Mouse (Mus musculus) myocyte (in vitro differentiated cells): ENCODE results near the gene Gltp. TPM values are rescaled to one million over a fixed set of nuclear protein-coding genes. Genes with fewer than 3 reads are reported as not detected.

Experiments used
- H3K27me3 ChIP-seq: one replicate; pipeline ENCODE4 v1.6.1; 2011; ENCODE audit not compliant: control insufficient read depth, insufficient read depth, insufficient read length
- H3K36me3 ChIP-seq: one replicate; pipeline ENCODE4 v1.6.1; 2011; ENCODE audit not compliant: control insufficient read depth, insufficient read depth
- H3K4me2 ChIP-seq: one replicate; pipeline ENCODE4 v1.6.1; 2011; ENCODE audit warnings: low read depth, control low read depth
- H3K4me3 ChIP-seq: one replicate; pipeline ENCODE4 v1.5.1; 2011; ENCODE audit warnings: mild to moderate bottlenecking, control low read depth, moderate library complexity
- H3K79me2 ChIP-seq: one replicate; pipeline ENCODE4 v1.6.1; 2011; ENCODE audit not compliant: control insufficient read depth, insufficient read depth
- H3ac ChIP-seq: one replicate; pipeline ENCODE4 v1.6.1; 2011; ENCODE audit not compliant: control insufficient read depth, insufficient read length
- CEBPB ChIP-seq: IDR thresholded peaks from 2 replicates; pipeline ENCODE4 v1.6.1; 2011; ENCODE audit warnings: mild to moderate bottlenecking, moderate library complexity; ENCODE audit not compliant: poor library complexity, insufficient read depth, severe bottlenecking
- E2F4 ChIP-seq: IDR thresholded peaks from one replicate; pipeline ENCODE4 v1.6.1; 2011; ENCODE audit warnings: mild to moderate bottlenecking, control low read depth, moderate library complexity; ENCODE audit not compliant: insufficient read depth
- MAX ChIP-seq: IDR thresholded peaks from one replicate; pipeline ENCODE4 v1.6.1; 2011; ENCODE audit warnings: low read depth, mild to moderate bottlenecking, control low read depth
- MYOD1 ChIP-seq, 3 experiments: IDR thresholded peaks; one replicate each; pipeline ENCODE4 v1.6.1; 2011; ENCODE audit warnings: control low read depth in 2 of 3, low read depth in 2 of 3, mild to moderate bottlenecking in 2 of 3, moderate library complexity in 1 of 3; ENCODE audit not compliant: insufficient read length in 2 of 3, control insufficient read depth in 1 of 3
- MYOG ChIP-seq, 3 experiments: IDR thresholded peaks; one replicate each; pipeline ENCODE4 v1.6.1; 2011; ENCODE audit warnings: control low read depth in 2 of 3, low read depth in 2 of 3, mild to moderate bottlenecking in 2 of 3; ENCODE audit not compliant: insufficient read length in 2 of 3, control insufficient read depth in 1 of 3, insufficient read depth in 1 of 3
- POLR2A ChIP-seq: IDR thresholded peaks from one replicate; pipeline ENCODE4 v1.6.1; 2011; ENCODE audit warnings: low read depth, mild to moderate bottlenecking, control low read depth, moderate library complexity; ENCODE audit not compliant: insufficient read length
- POLR2AphosphoS2 ChIP-seq: IDR thresholded peaks from one replicate; pipeline ENCODE4 v1.6.1; 2011; ENCODE audit warnings: low read depth, control low read depth; ENCODE audit not compliant: insufficient read length
- REST ChIP-seq: IDR thresholded peaks from one replicate; pipeline ENCODE4 v1.6.1; 2011; ENCODE audit warnings: mild to moderate bottlenecking, control low read depth, moderate library complexity; ENCODE audit not compliant: insufficient read depth, insufficient read length
- SRF ChIP-seq: IDR thresholded peaks from one replicate; pipeline ENCODE4 v1.6.1; 2011; ENCODE audit warnings: low read depth; ENCODE audit not compliant: control insufficient read depth, insufficient read length
- TCF12 ChIP-seq: IDR thresholded peaks from one replicate; pipeline ENCODE4 v1.6.1; 2011; ENCODE audit warnings: mild to moderate bottlenecking, control low read depth; ENCODE audit not compliant: poor library complexity, insufficient read depth, severe bottlenecking
- TCF3 ChIP-seq: IDR thresholded peaks from one replicate; pipeline ENCODE4 v1.6.1; 2011; ENCODE audit warnings: low read depth, control low read depth; ENCODE audit not compliant: insufficient read length
- USF1 ChIP-seq: IDR thresholded peaks from one replicate; pipeline ENCODE4 v1.6.1; 2011; ENCODE audit warnings: low read depth, mild to moderate bottlenecking, control low read depth, moderate library complexity
- polyA plus RNA-seq: library from polyadenylated mRNA; unstranded; fragments of >200 nt; fragmentation: generic; extraction: Trizol; gene quantifications from one replicate; pipeline ENCODE4 v1.2.1, GENCODE M21; 2012; ENCODE audit warnings: missing spikeins

The Gltp gene
- polyA plus RNA-seq, 1 experiment, result 45.2 TPM

- H3K27me3 ChIP-seq, result no peaks in the 10 kb centered on the region
- no peaks in the 10 kb centered on the region for H3K79me2 ChIP-seq
- H3K4me2 ChIP-seq, result no peak overlapping the region
- H3K36me3 ChIP-seq, result peaks cover 15% of the 10 kb centered on the region
- no peak for TF ChIP-seq POLR2A
- TF ChIP-seq USF1, result no peak
- TF ChIP-seq MYOD1 (IDR thresholded peaks at IDR 0.05; ENCODE audit: control insufficient read depth in 1 of 3, insufficient read length in 2 of 3, low read depth in 2 of 3), result no peak
- no peak for TF ChIP-seq MYOG (IDR thresholded peaks at IDR 0.05; ENCODE audit: control insufficient read depth in 1 of 3, insufficient read depth in 1 of 3, insufficient read length in 2 of 3, low read depth in 2 of 3)
- no peak for TF ChIP-seq TCF12
- TF ChIP-seq SRF, result no peak
- no peak for TF ChIP-seq CEBPB
- no peak overlapping the region for H3K4me3 ChIP-seq
- H3ac ChIP-seq, result no peak overlapping the region
Observed at GRCm38 (mm10) chr5:114731969-114732368, 41.2 kb upstream of the Gltp start.

- Histone ChIP-seq H3K27me3 (no peaks in the 10 kb centered on the region), H3ac (no peak overlapping the region), H3K79me2 (no peaks in the 10 kb centered on the region), H3K36me3 (peaks cover 10% of the 10 kb centered on the region), H3K4me2 (no peak overlapping the region), H3K4me3 (no peak overlapping the region)
- TF ChIP-seq REST, result no peak
- TF ChIP-seq POLR2AphosphoS2, result no peak
- no peak for TF ChIP-seq MAX
- no peak for TF ChIP-seq CEBPB
- no peak for TF ChIP-seq TCF3
- no peak for TF ChIP-seq TCF12
- TF ChIP-seq MYOG (IDR thresholded peaks at IDR 0.05; ENCODE audit: control insufficient read depth in 1 of 3, insufficient read depth in 1 of 3, insufficient read length in 2 of 3, low read depth in 2 of 3), result no peak
- TF ChIP-seq POLR2A, result no peak
- no peak for TF ChIP-seq MYOD1 (IDR thresholded peaks at IDR 0.05; ENCODE audit: control insufficient read depth in 1 of 3, insufficient read length in 2 of 3, low read depth in 2 of 3)
- no peak for TF ChIP-seq E2F4
- no peak for TF ChIP-seq SRF
- no peak for TF ChIP-seq USF1
Observed at GRCm38 (mm10) chr5:114731498-114731897, 40.7 kb upstream of the Gltp start.

GRCm38 (mm10) chr5:114730129-114730528, 39.3 kb upstream of the Gltp start:
- Histone ChIP-seq H3K79me2 (no peaks in the 10 kb centered on the region), H3K4me3 (no peak overlapping the region), H3ac (no peak overlapping the region), H3K4me2 (no peak overlapping the region), H3K36me3 (no peaks in the 10 kb centered on the region), H3K27me3 (no peaks in the 10 kb centered on the region)
- TF ChIP-seq MAX (no peak), MYOD1 (IDR thresholded peaks at IDR 0.05; ENCODE audit: control insufficient read depth in 1 of 3, insufficient read length in 2 of 3, low read depth in 2 of 3) (peak in 2 of 3 experiments; percentile 22 to 71)

- H3K36me3 ChIP-seq, result no peaks in the 10 kb centered on the region
- H3ac ChIP-seq, result no peak overlapping the region
- H3K79me2 ChIP-seq, result no peaks in the 10 kb centered on the region
- H3K4me3 ChIP-seq, result no peak overlapping the region
- no peaks in the 10 kb centered on the region for H3K27me3 ChIP-seq
- TF ChIP-seq MAX, result no peak
- TF ChIP-seq MYOD1 (IDR thresholded peaks at IDR 0.05; ENCODE audit: control insufficient read depth in 1 of 3, insufficient read length in 2 of 3, low read depth in 2 of 3), result no peak
- no peak for TF ChIP-seq SRF
- no peak for TF ChIP-seq E2F4
- no peak for TF ChIP-seq MYOG (IDR thresholded peaks at IDR 0.05; ENCODE audit: control insufficient read depth in 1 of 3, insufficient read depth in 1 of 3, insufficient read length in 2 of 3, low read depth in 2 of 3)
- TF ChIP-seq POLR2AphosphoS2, result no peak
- no peak for TF ChIP-seq POLR2A
- no peak for TF ChIP-seq REST
- no peak for TF ChIP-seq USF1
- TF ChIP-seq CEBPB, result no peak
- no peak for TF ChIP-seq TCF12
- TF ChIP-seq TCF3, result no peak
- no peak overlapping the region for H3K4me2 ChIP-seq
Observed at GRCm38 (mm10) chr5:114728160-114728559, 37.4 kb upstream of the Gltp start.

- TF ChIP-seq POLR2A (no peak), CEBPB (peak; percentile 59; the same call in 1 of the 2 replicates), REST (no peak), MYOD1 (IDR thresholded peaks at IDR 0.05; ENCODE audit: control insufficient read depth in 1 of 3, insufficient read length in 2 of 3, low read depth in 2 of 3) (peak in 2 of 3 experiments; percentile 1 to 65), MYOG (IDR thresholded peaks at IDR 0.05; ENCODE audit: control insufficient read depth in 1 of 3, insufficient read depth in 1 of 3, insufficient read length in 2 of 3, low read depth in 2 of 3) (peak in 1 of 3 experiments; percentile 25), SRF (no peak), MAX (no peak), TCF3 (no peak), POLR2AphosphoS2 (peak; percentile 9), E2F4 (no peak), USF1 (no peak), TCF12 (no peak)
Observed at GRCm38 (mm10) chr5:114722846-114723245, 32.1 kb upstream of the Gltp start.

More at GRCm38 (mm10) chr5:114722846-114723245, 32.1 kb upstream of the Gltp start:
- H3K27me3 ChIP-seq, result no peaks in the 10 kb centered on the region
- H3ac ChIP-seq, result no peak overlapping the region
- H3K79me2 ChIP-seq, result no peaks in the 10 kb centered on the region
- no peak overlapping the region for H3K4me2 ChIP-seq
- no peaks in the 10 kb centered on the region for H3K36me3 ChIP-seq
- H3K4me3 ChIP-seq, result no peak overlapping the region
